Mouse (Mus musculus): Measurements from ENCODE around the gene Vgll4.

Gene Vgll4

DNA sequence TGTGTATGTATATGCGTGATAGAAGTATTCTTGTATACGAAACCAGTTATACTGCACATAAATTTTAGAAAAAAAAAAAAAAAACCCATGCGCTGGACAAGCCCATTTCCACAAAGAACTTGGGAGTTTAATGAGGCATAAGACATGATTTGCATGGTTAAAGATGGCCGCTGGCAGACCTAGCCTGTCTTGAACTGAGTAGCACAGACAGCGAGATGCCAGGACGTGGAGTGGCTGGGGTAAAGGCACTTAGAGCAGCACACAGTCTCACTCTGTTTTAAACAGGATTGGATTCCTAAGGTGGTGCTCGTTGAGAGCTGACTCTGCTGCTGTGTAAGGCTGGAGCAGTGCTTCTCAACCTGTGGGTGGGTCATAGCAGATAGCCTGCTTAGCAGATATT lies 134.4 kb downstream of the Vgll4 start:
- DNase-seq, result no peak

DNA sequence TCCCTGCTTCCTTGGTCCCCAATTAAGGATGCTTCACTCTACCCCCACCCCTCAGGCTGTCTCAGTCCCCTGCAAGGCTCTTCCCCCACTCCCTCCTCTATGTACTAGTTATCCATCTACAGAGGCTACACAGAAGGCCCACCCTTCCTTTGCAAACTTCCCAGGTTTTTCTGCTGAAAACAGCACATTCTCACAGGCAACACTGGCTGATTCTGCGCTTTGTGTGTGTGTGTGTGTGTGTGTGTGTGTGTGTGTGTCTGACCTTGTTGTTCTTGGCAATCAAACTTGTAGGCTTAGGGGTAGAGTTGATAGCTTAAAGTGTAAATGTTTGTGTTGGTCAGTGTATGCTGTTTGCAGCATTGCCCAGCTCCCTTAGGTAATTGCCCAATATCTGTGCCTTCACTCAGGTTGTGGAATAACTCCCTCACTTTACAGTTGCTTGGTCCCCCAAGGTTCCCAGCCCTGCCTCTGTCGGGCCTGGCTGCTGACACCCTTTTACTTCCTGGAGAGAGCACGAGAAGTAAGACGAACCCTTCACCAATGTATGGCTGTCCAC lies 135.9 kb downstream of the Vgll4 start:
- peak; percentile 92 for DNase-seq

GRCm38 (mm10) chr6:114833058-114833685 lies 136.6 kb downstream of the Vgll4 start:
- DNase-seq, result no peak

- no peak for DNase-seq
Measured at GRCm38 (mm10) chr6:114831807-114832206, 138.0 kb downstream of the Vgll4 start.

- DNase-seq, result no peak
Measured at GRCm38 (mm10) chr6:114829660-114830438, 139.9 kb downstream of the Vgll4 start.

- DNase-seq, result no peak
Measured at GRCm38 (mm10) chr6:114826889-114827288, 142.9 kb downstream of the Vgll4 start.

GRCm38 (mm10) chr6:114821646-114822045 lies 148.1 kb downstream of the Vgll4 start:
- DNase-seq, result peak; percentile 96

DNA sequence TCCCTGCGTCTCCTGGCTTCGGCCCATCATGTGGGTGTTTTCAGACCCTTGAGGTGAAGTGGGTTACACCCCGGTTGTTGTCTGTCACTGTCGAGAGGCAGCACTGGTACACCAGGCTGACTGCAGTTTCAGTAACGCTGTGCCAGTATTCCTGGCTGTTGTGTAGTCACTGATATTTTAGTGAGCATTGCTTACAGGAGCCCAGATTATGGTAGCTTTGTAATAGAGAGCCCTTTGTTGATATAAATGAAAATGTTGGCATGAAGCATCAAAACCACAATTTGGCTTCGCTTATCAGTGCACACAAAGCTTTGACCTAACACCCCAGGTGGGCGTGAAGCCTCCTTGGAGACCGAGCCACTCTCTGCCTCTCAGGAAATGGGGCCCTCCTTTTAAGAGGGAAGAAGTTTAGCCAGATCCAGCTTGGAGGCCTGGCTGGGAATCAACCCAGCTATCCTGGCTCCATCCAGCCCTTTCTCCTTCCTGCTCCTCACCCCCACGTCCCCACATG lies 149.8 kb downstream of the Vgll4 start:
- peak; percentile 97 for DNase-seq

DNA sequence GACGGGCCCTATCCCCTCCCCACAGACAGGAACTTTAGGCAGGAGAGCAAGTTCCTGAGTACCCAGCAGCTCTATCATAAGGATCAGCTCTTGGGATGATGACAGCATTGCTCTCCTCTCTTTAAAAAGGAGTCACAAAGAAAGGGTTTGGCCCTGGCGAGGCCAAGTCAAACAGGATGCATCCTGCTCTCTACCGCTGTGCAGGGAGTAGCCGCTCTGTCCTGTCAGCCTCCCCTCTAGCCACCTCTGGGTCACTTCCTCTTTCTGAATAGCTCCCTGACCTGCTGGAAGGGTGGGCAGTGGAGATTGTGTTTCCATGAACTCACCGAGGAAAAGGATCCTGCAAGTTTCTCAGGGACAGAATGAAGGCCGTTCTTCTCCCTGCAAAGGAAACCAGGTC lies 151.3 kb downstream of the Vgll4 start:
- peak; percentile 98 for DNase-seq

- DNase-seq, result peak; percentile 95
Measured at GRCm38 (mm10) chr6:114817948-114818347, 151.8 kb downstream of the Vgll4 start.

- no peak for DNase-seq
Measured at GRCm38 (mm10) chr6:114814882-114815650, 154.7 kb downstream of the Vgll4 start.

- DNase-seq, result no peak
Measured at GRCm38 (mm10) chr6:114814199-114814881, 155.5 kb downstream of the Vgll4 start.

DNA sequence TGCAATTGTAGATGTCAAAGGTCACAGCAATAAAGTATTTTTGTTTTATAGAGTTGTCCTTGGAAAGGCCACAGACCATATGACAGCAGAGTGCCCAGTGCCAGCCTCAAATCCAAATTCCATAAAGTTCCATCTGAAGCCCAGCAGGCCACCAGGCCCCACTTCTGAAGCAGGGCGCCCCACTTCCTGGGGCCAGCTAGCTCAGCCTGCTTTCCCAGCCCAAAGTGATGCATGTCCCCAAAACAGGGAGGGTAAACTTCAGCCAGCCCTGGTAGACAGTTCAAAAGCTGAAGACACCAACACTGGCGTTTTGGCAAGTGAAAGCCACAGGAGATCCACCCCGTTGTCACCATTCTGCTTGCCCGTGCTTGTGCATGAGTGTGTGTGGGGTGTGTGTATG lies 157.0 kb downstream of the Vgll4 start:
- DNase-seq, result no peak

- peak; percentile 94 for DNase-seq
Measured at GRCm38 (mm10) chr6:114812322-114812721, 157.5 kb downstream of the Vgll4 start.
